Mouse (Mus musculus): ENCODE results near the gene Gm20479. TPM values are rescaled to one million over a fixed set of nuclear protein-coding genes. Genes with fewer than 3 reads are reported as not detected.

Gene Gm20479
- polyA plus RNA-seq, 1 experiment = 0.11 TPM

DNA sequence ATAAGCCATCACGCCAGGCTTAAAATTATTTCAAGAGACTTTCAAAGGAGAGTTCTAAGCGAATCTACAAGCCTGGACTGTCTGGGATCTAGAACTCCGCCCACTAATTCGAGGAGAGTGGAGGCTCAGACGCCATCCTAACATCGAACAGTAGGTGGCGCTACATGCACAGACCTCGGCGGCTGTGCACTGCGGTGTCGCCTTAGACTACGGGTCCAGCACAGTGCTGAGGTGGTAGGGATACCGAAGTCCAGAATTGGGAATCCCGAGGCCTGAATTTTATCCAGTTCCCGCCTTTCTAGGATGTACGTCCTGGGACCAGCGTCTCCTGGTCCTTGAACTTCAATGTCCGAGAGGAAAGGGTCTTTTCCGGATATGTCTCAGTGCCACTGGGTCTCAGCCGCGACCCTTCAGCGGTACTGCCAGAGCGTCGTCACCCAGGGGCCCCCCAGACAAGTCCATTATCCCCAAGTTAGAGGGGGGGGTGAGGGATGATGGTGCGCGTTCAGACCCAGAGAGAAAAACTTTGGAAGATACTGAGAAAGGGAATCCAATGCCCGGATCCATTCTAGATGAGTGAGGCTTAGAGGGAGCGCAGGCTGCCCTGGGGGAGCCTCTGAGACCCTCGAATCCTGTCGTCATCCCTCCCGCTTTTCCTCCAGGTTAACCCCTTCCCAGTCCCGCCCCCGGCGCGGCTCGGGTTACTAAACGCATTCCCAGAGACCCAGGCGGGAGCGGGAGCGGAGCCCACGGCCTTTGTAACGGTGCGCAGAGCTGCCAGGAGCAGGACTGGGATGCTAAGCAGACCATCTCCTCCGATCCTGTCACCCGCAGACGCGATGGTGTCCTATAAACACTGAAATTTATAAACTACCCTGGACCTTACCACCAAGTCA lies 21.0 kb downstream of the Gm20479 start:
- H3K4me2 ChIP-seq (ENCODE audit: low read depth) = peak overlapping the region; percentile 93
- H3K4me3 ChIP-seq = peak overlapping the region; percentile 25
- TF ChIP-seq TCF3 (IDR thresholded peaks at IDR 0.05; ENCODE audit: insufficient read length, low read depth) (no peak), SRF (IDR thresholded peaks at IDR 0.05; ENCODE audit: control insufficient read depth, insufficient read length, low read depth) (no peak), POLR2AphosphoS2 (IDR thresholded peaks at IDR 0.05; ENCODE audit: insufficient read length, low read depth) (peak; percentile 88), POLR2A (IDR thresholded peaks at IDR 0.05; ENCODE audit: insufficient read length, low read depth) (peak; percentile 88), REST (IDR thresholded peaks at IDR 0.05; ENCODE audit: insufficient read depth, insufficient read length) (peak; percentile 24)
- no peaks in the 10 kb centered on the region for H3K27me3 ChIP-seq (ENCODE audit: control insufficient read depth, insufficient read depth, insufficient read length)
- no peaks in the 10 kb centered on the region for H3K79me2 ChIP-seq (ENCODE audit: control insufficient read depth, insufficient read depth)
- H3K36me3 ChIP-seq (ENCODE audit: control insufficient read depth, insufficient read depth) = no peaks in the 10 kb centered on the region
- H3ac ChIP-seq (ENCODE audit: control insufficient read depth, insufficient read length) = no peak overlapping the region

DNA sequence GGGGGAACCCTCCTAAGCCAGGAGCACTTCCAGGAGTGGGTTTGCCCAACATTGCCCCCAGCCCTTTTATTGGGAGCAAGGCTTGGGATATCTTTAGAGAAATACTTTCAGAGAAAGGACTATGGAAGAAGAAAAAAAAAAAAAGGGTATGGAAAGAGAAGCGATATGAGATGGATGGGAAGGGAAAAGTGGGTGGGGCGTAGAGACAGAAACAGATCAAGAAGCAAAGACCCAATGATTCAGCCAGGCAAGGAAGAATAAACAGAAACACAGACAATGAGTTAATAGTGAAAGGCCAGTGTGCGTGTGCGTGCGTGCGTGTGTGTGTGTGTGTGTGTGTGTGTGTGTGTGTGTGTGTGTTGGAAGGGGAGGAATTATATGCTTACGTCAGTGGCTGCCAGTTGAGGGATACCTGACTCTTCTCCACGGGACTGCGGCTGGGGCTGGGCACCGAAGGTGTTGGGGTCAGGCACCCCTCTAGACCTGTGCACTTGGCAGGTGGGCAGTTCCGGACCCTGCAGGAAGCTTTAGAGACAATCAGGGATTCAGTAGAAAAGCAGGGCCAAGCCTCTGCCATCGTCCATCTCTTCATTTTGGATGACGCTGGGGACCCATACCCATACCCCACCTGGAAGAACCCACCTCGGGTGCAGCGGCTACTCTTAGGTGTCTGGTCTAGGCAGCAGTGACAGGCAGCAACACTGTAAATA lies 22.1 kb downstream of the Gm20479 start:
- no peak overlapping the region for H3K4me2 ChIP-seq (ENCODE audit: low read depth)
- no peak overlapping the region for H3ac ChIP-seq (ENCODE audit: control insufficient read depth, insufficient read length)
- H3K27me3 ChIP-seq (ENCODE audit: control insufficient read depth, insufficient read depth, insufficient read length) = no peaks in the 10 kb centered on the region
- H3K79me2 ChIP-seq (ENCODE audit: control insufficient read depth, insufficient read depth) = no peaks in the 10 kb centered on the region
- H3K36me3 ChIP-seq (ENCODE audit: control insufficient read depth, insufficient read depth) = no peaks in the 10 kb centered on the region
- TF ChIP-seq POLR2A (IDR thresholded peaks at IDR 0.05; ENCODE audit: insufficient read length, low read depth) (no peak), USF1 (IDR thresholded peaks at IDR 0.05; ENCODE audit: low read depth) (no peak), TCF12 (IDR thresholded peaks at IDR 0.05; ENCODE audit: insufficient read depth, poor library complexity, severe bottlenecking) (no peak), MYOG (IDR thresholded peaks at IDR 0.05; ENCODE audit: control insufficient read depth in 1 of 3, insufficient read depth in 1 of 3, insufficient read length in 2 of 3, low read depth in 2 of 3) (no peak)
- peak overlapping the region; percentile 25 for H3K4me3 ChIP-seq

DNA sequence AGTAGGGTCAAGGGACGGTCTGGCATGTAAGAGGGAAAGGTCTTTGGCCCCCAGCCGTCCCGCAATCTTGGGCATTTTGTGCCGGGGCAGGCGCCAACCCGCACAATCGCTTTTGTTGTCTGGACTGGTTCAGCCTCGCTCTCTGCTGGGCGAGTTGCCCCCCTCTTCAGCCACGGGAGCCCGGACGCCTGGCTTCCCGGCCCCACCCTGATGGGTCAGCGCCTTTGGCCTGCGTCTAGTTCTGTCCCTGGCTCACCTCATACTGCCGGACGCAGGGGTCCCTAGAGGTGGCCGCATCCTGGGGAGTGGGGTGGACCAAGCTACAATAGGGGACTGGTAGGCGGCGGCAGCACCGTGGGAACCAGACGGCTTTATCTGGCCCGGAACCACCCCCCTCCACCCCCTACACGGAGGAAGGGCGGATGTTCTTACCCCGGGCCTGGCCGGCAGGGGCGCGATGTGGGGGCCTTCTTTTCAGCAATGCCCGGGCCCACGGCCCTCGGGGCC lies 22.8 kb downstream of the Gm20479 start:
- no peak overlapping the region for H3K4me3 ChIP-seq
- H3K79me2 ChIP-seq (ENCODE audit: control insufficient read depth, insufficient read depth) = no peaks in the 10 kb centered on the region
- no peak overlapping the region for H3ac ChIP-seq (ENCODE audit: control insufficient read depth, insufficient read length)
- TF ChIP-seq TCF12 (IDR thresholded peaks at IDR 0.05; ENCODE audit: insufficient read depth, poor library complexity, severe bottlenecking) (no peak), MYOD1 (IDR thresholded peaks at IDR 0.05; ENCODE audit: control insufficient read depth in 1 of 3, insufficient read length in 2 of 3, low read depth in 2 of 3) (no peak), SRF (IDR thresholded peaks at IDR 0.05; ENCODE audit: control insufficient read depth, insufficient read length, low read depth) (no peak), MAX (IDR thresholded peaks at IDR 0.05; ENCODE audit: low read depth) (no peak), TCF3 (IDR thresholded peaks at IDR 0.05; ENCODE audit: insufficient read length, low read depth) (no peak), REST (IDR thresholded peaks at IDR 0.05; ENCODE audit: insufficient read depth, insufficient read length) (no peak), E2F4 (IDR thresholded peaks at IDR 0.05; ENCODE audit: insufficient read depth) (no peak), CEBPB (IDR thresholded peaks at IDR 0.05; ENCODE audit: insufficient read depth, poor library complexity, severe bottlenecking) (no peak), POLR2AphosphoS2 (IDR thresholded peaks at IDR 0.05; ENCODE audit: insufficient read length, low read depth) (no peak)
- no peaks in the 10 kb centered on the region for H3K36me3 ChIP-seq (ENCODE audit: control insufficient read depth, insufficient read depth)
- no peaks in the 10 kb centered on the region for H3K27me3 ChIP-seq (ENCODE audit: control insufficient read depth, insufficient read depth, insufficient read length)
- H3K4me2 ChIP-seq (ENCODE audit: low read depth) = no peak overlapping the region

DNA sequence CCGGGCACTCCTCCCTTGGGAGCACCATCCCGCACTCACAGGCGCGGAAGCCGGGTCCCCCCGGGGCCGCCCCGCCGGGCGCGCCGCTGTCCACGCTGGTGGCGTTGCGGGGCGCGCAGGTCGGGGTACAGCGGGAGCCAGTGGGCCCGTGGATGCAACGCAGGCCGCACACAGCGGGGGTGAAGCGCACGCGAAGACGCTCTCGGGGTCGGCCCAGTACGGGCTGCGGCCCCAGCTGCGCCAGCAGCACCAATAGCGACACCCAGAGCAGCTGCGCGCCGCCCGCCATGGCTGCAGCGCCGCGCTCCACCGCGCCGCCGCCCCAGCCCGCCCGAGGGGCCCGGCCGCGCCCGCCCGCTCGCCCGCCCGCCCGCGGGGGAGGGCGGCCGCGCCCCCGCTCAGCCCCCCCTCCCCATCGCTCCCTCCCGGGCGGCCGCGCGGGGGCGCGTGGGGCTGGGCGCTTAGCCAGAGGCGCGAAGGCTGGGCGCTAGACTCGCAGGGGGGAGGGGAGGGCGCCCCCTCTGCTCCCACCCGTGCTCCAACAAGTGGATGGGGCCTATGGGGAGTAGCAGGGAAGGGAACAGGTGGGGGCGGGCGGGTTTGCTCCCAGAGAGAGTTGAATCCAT lies 23.8 kb downstream of the Gm20479 start:
- peak overlapping the region; percentile 35 for H3K4me3 ChIP-seq
- H3K27me3 ChIP-seq (ENCODE audit: control insufficient read depth, insufficient read depth, insufficient read length) = no peaks in the 10 kb centered on the region
- peak overlapping the region; percentile 80 for H3K4me2 ChIP-seq (ENCODE audit: low read depth)
- H3K79me2 ChIP-seq (ENCODE audit: control insufficient read depth, insufficient read depth) = no peaks in the 10 kb centered on the region
- TF ChIP-seq POLR2A (IDR thresholded peaks at IDR 0.05; ENCODE audit: insufficient read length, low read depth) = peak; percentile 78
- TF ChIP-seq POLR2AphosphoS2 (IDR thresholded peaks at IDR 0.05; ENCODE audit: insufficient read length, low read depth) = no peak
- TF ChIP-seq MYOG (IDR thresholded peaks at IDR 0.05; ENCODE audit: control insufficient read depth in 1 of 3, insufficient read depth in 1 of 3, insufficient read length in 2 of 3, low read depth in 2 of 3) = peak in 2 of 3 experiments; percentile 71
- TF ChIP-seq MYOD1 (IDR thresholded peaks at IDR 0.05; ENCODE audit: control insufficient read depth in 1 of 3, insufficient read length in 2 of 3, low read depth in 2 of 3) = peak in 2 of 3 experiments; percentile 55 to 79
- TF ChIP-seq TCF12 (IDR thresholded peaks at IDR 0.05; ENCODE audit: insufficient read depth, poor library complexity, severe bottlenecking) = no peak
- TF ChIP-seq USF1 (IDR thresholded peaks at IDR 0.05; ENCODE audit: low read depth) = no peak
- H3K36me3 ChIP-seq (ENCODE audit: control insufficient read depth, insufficient read depth) = no peaks in the 10 kb centered on the region
- H3ac ChIP-seq (ENCODE audit: control insufficient read depth, insufficient read length) = peak overlapping the region; percentile 80

All from myocyte (in vitro differentiated cells).